Mouse (Mus musculus) left cerebral cortex, postnatal 14 days (tissue): Measurements from ENCODE around the gene 2410002F23Rik. TPM values are rescaled to one million over a fixed set of nuclear protein-coding genes. Genes with fewer than 3 reads are reported as not detected.
A peak's percentile ranks its signal among the peaks of the same experiment; 100 is the strongest.
"Not testable (repeated sequence)": the region's sequence is repeated elsewhere in the genome, so short reads cannot be mapped to it uniquely, and the experiment has no call there.

Experiments
- DNase-seq, 2 experiments: peaks; one replicate each; pipeline ENCODE4 v3.0.0; 2021 to 2022; ENCODE audit warnings: low spot score in 2 of 2, mixed read lengths in 1 of 2
- intact Hi-C: fragments of 180-260 bp; cut with DNase I; formaldehyde crosslinking; loops from one replicate; pipeline ENCODE4 v1.15.1; 2025
- total RNA-seq, 2 experiments: library from RNA; stranded (reverse); gene quantifications; 2 replicates each; pipeline ENCODE4 v1.2.3; 2021

The 2410002F23Rik gene
- total RNA-seq, 2 experiments from 2014 or later = 88.7 to 94.1 TPM

DNA sequence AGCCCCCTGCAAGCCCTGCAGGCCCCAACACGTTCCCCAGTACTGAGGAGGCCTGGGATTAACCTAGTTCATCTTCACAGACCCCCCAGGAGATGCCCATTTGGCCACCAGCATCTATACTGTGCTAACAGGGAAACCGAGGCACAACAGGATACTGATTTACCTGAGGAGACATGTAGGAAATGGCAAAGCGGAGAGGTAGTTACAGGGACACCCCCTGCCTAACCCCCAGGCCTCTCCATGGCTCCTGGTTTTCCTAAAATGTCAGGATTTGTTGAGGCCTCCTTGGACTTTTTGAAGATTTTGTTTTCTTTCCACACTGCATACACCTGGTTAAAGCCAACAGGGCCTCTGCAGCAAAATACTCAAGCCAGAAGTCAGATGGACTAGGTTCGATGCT lies 10.8 kb downstream of the 2410002F23Rik start, which contains the start of gene Acp4:
TSS of gene Acp4 (minus strand) at position 101 of the 400 bp plus-strand sequence.
- intact Hi-C loops = loop anchor here (5.0 kb wide), 1 partner anchor 220 kb away; no protein-coding TSS in a partner anchor
- DNase-seq = no peak

DNA sequence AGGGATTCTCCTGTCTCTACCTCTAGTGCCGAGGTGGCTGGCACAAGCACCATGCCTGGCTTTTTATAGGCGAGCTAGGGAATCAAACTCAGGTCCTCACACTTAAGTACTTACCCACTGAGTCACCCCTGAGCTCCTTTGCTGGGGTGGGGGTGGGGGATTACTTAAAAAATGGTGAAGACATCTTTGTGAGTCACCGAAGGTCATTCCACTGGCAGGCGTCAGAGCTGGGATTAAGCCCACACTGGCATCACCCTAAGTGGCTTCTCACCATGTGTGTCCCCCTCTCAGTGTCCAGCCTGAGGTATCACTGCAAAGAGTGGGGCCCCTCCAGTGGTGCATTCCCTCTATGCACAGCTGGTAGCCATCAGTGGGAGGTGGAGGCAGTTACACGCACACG lies 13.9 kb downstream of the 2410002F23Rik start:
- no peak for DNase-seq
- intact Hi-C loops = loop anchor here (5.0 kb wide), 1 partner anchor 57 kb away; no protein-coding TSS in a partner anchor

DNA sequence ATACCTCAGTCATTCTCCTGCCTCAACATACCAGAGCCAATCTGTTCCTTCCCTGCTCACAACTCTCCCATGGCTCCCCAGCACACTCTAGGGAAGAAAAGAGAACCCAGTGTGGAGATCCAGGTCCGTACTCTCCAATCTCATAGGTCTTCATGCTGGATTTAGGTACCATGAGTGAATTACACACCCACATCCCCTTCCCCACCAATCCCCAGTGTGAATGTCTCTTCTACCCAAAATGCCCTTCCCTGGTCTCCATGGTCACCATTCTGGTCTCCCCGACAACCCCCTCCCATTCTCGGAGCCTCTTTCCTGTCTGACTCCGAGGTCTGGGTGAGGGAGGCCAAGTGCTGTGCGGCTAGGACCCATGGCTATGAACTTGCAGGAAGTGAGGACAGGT lies 14.6 kb downstream of the 2410002F23Rik start, which contains the start of gene Gm15517:
TSS of gene Gm15517 (plus strand) at position 301 of the 400 bp plus-strand sequence.
- DNase-seq = no peak
- intact Hi-C loops = loop anchor here (5.0 kb wide), 1 partner anchor 56 kb away; no protein-coding TSS in a partner anchor

DNA sequence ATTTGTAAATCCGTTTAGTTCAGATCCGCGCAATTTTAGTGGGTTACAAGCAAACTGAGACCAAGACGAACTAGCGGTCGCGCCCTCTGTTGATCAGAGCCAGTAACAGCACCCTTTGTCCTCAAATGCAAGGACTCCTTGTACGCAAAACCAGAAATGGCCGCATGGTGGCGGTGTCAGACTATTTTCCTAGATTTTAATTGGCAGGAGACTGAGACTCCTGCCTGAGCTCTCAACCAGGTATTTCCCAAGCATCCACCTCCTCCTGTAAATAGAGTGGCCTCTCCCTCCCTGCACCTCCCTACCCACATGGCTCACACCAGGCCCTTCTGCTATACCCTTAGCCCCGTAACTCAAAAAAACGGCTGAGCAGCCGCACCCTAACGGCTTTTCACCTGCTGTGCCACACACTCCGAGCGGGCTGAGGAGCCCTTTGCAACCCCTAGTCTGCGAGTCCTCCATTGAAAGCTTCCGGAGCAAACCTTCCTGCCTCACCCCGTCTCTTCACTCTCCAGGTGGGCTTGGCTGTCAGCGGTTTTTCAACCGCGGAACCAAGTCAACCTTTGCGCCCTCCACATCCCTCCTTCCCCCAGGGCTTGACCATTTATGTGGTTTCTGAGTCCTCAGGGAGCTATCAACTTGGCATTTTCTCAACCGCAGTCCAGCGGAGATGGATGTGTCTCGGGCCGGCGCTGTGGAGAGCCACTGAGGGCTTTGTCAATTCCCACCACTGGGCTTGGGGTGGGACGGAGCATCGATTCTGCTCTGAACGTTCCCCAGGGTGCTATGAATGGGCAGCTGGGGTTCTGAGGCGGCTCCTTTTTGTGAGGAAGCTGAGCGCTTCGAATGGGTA lies 16.5 kb downstream of the 2410002F23Rik start:
- intact Hi-C loops = loop anchor here (1.0 to 5.0 kb wide), 2 partner anchors 54 to 88 kb away; no protein-coding TSS in a partner anchor
- peak; percentile 97 to 99 for DNase-seq

DNA sequence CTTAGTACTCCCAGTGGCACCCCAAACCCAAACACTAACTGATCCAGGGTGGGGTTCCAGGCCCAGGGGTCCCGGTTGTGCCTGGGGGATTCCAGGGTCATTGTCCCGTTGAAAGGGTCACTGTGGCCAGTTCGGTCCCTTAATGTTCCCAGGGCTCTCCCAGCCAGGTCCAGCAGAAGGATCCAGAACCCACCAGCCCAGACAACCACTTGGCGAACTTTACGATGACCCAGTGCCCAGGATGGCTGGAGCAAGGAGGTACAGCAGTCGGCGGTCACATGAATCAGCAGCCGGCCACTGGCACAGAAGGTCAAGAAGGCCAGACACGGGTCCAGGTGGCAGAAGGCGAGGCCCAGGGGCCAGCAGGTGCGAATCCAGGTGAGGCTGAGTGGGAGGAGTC lies 21.6 kb downstream of the 2410002F23Rik start:
- DNase-seq = no peak
- intact Hi-C loops = no loop called here

DNA sequence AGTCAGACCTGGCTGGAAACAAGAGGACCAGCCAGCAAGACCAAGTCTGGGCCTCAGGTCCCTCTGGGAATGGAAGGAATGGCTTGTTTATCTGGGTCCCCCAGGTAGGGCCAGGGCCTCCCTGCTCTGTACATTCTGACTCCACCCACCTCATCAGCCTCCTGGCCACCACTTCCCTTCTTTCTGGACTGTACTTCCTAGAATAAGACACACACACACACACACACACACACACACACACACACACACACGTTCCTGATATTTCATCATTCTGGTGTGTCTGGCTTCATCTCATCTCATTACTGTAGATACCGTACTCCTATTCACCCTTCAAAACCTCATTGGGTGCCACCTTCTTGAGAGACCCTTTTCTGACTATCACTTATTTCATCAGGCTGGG lies 22.9 kb downstream of the 2410002F23Rik start:
- intact Hi-C loops = no loop called here
- no peak for DNase-seq

DNA sequence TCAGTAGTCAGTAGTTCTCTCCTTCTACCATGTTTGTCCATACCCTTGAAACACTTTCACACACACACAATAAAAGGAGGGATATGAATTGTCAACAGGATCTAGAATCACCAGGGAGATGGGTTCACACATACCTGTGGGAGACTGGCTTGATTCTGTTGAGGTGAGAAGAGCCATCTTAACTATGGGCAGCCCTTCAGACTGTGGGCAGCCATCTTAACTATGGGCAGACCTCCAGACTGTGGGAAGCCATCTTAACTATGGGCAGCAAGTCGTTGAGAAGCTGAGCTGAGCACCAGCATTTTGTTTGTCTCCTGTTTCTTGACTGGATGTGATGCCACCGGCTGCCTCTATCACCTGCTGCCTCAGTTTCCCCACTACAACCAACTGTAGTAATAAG lies 24.8 kb downstream of the 2410002F23Rik start:
- intact Hi-C loops = no loop called here
- DNase-seq = peak in 1 of 2 experiments; percentile 8

DNA sequence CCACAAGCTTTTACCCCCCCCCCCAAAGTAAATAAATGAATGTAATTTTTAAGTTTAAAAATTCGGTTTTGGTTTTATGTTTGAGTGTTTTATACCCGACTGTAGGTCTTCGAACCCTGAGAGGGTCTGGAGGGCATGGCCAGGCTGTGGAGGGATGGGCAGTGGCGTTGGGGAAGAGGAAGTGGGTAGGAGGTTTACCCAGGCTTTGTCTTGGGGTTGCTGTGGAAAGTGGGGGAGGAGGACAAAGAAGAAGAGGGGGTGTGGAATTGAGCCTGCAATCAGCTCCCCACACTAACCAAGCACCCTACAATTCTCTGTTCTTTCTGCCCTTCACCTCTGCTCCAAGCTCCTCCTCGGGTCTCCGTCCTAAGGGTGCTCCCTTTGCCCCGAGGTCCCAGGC lies 26.0 kb downstream of the 2410002F23Rik start:
- intact Hi-C loops = no loop called here

DNA sequence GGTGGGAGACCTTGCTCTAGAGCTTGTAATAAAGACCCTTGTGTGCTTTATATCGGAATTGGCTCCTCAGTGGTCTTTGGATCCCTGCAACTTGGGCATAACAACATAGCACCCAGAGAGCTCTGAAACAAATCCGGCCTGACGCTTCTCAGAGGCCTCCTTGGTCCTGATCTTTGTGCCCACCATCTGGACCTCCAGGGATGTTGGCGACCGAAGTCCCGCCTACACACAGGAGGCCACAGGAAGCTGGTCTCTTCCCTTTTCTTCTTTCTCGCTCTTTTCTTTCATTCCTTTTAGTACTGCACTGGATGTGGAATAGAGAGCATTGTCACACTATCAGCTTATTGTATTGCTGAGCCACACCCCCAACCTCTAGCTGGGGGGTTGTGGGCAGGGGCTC lies 26.9 kb downstream of the 2410002F23Rik start:
- no peak for DNase-seq
- intact Hi-C loops = no loop called here

More for the DNA sequence above, 26.0 kb downstream of the 2410002F23Rik start:
- no peak for DNase-seq

DNA sequence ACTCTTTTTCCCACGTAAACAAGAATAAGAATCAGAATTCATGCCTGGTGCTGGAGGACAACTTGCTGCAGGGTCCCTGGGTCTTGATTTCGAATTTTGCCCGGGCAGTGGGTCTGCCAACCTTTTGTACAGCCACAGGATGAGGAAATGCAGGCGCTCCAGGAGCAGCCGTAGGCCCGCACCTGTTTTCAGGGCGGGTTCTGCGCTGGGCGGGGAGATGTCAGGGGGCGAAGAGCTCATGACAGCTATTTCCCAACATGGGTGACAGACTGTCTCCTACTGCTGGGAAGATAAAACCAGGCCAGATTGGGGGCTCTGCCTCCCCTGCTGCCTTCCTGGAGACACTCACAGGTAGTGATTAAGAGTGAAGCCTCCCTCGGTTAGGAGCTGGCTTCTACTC lies 27.6 kb downstream of the 2410002F23Rik start:
- intact Hi-C loops = no loop called here
- DNase-seq = no peak

DNA sequence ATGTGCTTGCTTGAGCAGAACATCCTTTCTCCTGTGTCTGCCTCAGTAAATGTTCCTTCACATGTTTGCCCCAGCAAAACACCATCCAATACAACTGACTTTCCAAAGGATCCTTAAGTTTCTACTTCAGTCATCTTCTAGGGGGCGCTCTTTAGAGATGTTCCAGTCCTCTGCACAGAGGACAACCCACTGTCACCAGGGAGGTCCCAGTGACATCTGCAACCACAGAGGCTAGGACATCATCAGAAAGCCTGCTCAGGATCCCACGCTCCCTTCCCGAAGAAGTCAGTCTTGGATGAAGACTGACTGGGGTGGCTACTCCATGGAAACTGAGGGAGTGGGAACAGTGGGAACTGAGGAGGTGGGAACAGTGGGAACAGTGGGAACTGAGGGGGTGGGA lies 29.0 kb downstream of the 2410002F23Rik start:
- intact Hi-C loops = no loop called here
- no peak for DNase-seq

DNA sequence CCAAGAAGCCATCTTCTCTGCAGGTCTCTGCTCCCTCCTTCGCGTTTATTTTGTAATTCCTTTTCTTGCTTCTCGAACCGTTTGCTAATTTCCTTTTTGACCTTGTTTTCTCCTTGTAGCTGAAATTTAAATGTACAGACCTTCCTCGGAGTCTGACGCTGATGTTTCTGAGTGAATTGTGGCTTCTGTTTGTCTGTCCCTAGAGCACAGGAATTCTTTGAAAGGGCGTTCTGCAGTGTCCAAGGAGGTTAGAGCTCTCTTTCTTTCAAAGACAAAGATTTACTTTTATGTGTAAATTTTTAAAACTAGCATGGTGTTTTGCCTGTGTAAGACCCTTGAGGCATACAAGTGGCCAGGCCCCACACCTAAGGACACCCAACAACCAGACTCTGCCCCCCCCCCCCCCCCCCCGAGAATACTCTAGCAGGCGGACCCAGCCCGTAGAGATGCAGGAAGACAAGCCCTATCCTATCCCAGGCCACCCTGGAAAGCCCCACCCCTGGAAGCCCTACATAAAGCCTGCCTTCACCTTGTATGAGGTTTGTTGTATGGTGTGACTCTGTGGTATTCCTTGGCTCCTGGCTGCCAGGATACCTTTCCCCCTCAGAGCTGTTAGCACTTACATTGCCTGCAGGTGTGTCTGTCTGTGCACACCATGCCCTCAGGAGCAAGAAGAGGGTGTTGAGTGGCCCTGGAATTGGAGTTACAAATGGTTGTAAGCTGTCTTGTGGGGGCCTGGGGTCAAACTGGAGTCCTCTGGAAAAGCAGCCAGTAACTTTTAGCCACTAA lies 30.1 kb downstream of the 2410002F23Rik start:
- intact Hi-C loops = no loop called here
- no peak for DNase-seq

DNA sequence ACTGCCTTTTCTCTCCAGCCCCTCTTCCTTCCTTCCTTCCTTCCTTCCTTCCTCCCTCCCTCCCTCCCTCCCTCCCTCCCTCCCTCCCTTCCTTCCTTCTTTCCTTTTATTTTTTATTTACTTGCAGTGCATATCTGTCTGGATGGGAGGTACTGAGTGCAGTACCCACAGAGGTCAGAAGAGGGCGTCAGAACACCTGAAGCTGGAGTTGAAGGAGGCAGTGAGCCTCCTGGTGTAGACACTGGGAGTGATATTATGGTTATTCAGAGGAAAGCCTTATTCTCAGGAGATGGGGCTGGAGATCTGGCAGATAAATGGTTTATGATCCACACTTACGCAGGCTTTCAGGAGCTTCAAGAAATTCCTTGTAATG lies 30.7 kb downstream of the 2410002F23Rik start:
- intact Hi-C loops = no loop called here
- DNase-seq = peak; percentile 67 to 75

DNA sequence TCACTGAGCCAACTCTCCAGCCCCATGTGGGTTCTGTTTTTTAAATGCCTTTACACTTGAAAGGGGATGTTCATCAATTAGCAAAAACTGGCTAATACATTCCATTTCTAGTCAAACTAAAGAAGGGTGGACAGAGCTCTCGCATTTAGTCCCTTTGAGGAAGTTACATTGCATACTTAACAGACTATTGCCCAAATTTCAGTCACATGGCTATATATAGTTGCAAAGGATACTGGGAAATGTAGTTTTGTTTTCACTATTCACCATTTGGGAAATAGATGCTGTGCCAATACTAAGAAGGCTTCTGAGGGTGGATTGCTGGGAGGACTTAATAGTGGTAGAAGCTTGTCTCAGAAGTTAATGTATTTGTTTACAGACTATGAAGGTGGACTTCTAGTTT lies 34.4 kb downstream of the 2410002F23Rik start:
- intact Hi-C loops = no loop called here
- DNase-seq = no peak

DNA sequence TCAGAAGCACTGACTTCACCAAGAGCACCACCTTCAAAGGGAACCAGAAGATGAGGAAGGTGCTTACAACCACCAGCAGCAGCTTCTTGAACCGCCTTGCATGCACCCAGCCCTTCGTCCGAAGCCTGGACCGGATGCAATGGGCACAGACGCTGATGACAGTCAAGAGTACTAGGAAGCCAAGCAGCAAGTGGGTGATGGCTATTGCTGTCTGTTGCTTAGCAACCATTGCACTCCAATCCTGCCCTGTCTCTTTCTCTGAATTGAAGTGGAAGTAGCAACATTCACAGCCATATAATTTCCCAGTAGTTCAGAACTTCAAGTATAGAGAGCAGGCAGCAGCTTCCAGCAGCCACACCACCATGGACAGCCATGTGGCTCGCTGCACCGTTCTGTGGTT lies 35.1 kb downstream of the 2410002F23Rik start:
- intact Hi-C loops = no loop called here
- no peak for DNase-seq

DNA sequence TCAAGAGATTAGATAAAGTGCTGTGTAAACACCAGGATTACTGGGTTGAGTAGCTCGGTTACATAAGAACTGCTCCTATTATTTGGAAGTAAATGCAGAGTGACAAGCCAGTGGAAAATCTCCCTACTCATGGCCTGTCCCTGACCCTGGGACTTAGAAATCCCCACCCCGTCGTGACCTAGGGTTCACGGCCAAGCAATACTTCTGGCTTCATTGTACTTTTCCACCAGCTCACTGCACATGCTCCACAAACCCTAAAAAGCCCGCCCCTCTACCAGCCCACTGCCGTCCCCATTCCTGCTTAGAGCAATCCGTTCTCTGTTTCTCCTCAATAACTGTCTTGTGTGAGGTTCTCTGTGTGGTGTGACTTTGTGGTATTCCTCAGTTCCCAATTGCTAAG lies 41.2 kb downstream of the 2410002F23Rik start:
- intact Hi-C loops = no loop called here
- no peak for DNase-seq

DNA sequence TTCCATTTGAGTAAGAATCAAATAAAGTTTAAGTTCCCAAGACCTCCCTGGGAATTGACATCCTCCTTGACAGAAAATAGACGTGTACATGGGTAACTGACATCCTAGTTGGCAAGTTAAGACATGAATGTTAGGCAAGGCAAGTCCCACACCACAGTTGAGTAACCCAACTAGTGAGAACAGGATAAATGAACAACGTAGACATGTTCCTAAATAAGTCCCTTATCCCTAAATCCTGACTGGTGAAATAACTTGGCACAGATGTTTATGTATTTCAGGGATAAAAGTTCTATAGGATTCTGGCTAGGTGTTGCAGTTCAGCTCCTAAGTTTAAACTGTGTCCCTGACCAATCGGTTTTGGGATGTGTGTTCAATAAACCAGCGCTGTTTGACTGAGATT lies 44.5 kb downstream of the 2410002F23Rik start:
- intact Hi-C loops = no loop called here
- DNase-seq = no peak

DNA sequence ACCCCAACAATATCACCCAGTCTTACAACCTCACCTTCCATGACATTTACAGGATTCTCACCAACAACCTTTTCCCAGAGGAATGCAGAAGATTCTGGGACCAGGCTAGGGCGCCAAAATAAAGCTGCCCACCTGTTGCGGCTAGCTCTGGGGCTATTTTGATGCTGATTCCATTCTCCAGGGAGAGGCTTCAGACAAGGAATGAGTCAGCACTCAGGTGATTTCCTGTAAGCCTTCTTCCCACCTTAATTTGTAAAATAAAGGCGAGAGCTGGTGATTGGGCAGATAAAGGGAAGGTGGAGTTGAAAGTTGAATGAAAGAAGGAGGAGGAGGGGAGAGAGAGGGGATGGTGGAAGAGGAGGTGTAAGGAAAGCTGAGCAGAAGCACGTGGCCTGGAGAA lies 44.9 kb downstream of the 2410002F23Rik start:
- intact Hi-C loops = no loop called here
- no peak for DNase-seq

DNA sequence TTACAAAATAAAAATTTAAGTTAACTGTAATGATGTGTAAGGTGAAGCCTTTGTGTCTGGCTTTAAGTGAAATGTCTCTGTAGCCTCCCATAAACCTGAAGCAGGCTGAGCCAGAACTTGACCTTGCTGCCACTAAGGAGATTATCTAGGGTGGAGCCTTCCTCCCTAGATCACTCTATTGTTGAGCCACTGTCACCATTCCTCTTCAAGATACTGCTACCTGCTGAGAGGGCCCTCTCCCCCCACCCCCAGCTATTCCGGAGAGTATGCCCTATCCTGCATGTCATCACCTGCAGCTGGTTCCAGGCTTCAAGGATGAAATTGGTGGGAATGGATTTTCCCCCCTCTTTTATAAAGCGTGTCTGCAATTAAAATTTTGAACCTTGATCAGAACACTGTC lies 51.0 kb downstream of the 2410002F23Rik start:
- intact Hi-C loops, DNase-seq: not testable (repeated sequence)
